Mouse (Mus musculus): Measurements from ENCODE around the gene Wnt16.

DNA sequence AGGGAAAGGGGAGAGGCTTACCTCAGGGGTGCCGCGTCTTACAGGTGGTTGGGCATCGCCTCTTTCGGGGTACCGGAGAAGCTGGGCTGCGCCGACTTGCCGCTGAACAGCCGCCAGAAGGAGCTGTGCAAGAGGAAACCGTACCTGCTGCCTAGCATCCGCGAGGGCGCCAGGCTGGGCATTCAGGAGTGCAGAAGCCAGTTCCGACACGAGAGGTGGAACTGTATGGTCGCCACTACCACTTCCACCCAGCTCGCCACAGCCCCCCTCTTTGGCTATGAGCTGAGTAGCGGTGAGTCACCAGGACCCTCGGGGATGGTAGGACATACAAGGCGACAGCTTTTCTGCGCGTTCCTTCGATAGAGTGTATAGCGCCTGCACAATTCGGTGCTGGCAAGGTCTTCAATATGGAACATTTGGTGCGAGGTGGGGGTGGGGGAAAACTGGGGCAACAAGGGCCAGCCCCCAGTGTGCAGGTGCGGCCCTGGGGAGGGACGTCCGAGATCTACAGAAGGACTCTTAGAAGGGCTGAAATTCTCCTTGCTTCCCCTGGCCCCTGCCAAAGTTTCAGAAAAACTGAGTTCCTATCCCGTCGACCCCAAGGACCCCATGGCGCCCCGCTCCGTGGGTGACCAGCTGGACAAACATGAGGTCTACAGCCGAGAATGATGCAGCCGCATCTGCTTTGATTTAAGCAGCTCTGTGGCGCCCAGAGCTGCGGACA, 872 bp downstream of the Wnt16 start:
- TF ChIP-seq CTCF (IDR thresholded peaks at IDR 0.05; ENCODE audit: low read depth, low read length) (peak; percentile 14), POLR2A (IDR thresholded peaks at IDR 0.05; ENCODE audit: insufficient read depth, low read length) (no peak)
